Mouse (Mus musculus) limb, embryonic 11.5 days (tissue): ENCODE measurements around the gene Zfp503. TPM values are rescaled to one million over a fixed set of nuclear protein-coding genes. Genes with fewer than 3 reads are reported as not detected.

Experiments used
- ATAC-seq: fragments of 200-750 bp; cut with Nextera tagmentation; 2 replicates; pipeline ENCODE4 v1.8.0; 2017; ENCODE audit warnings: low read depth; ENCODE audit not compliant: insufficient number of reproducible peaks, low FRiP score, low TSS enrichment
- DNase-seq: peaks from one replicate; pipeline ENCODE4 v3.0.0-alpha.2; 2015; ENCODE audit warnings: low spot score
- H3K27ac ChIP-seq: fragments of 300-500 bp; sonication (generic); replicated peaks from 2 replicates; pipeline ENCODE4 v1.5.1; 2014; ENCODE audit warnings: low read depth, mild to moderate bottlenecking, low read length
- H3K27me3 ChIP-seq: fragments of 300-500 bp; sonication (generic); 2 replicates; pipeline ENCODE4 v1.6.1; 2014; ENCODE audit warnings: mild to moderate bottlenecking, low read length, mixed read lengths; ENCODE audit not compliant: control insufficient read depth, insufficient read depth
- H3K36me3 ChIP-seq: fragments of 300-500 bp; sonication (generic); 2 replicates; pipeline ENCODE4 v1.6.1; 2014; ENCODE audit warnings: mild to moderate bottlenecking, low read length, moderate library complexity, mixed read lengths; ENCODE audit not compliant: control insufficient read depth, insufficient read depth
- H3K4me1 ChIP-seq: fragments of 300-500 bp; sonication (generic); 2 replicates; pipeline ENCODE4 v1.6.1; 2014; ENCODE audit warnings: low read length, mixed read lengths; ENCODE audit not compliant: control insufficient read depth, insufficient read depth
- H3K4me2 ChIP-seq: fragments of 300-500 bp; sonication (generic); 2 replicates; pipeline ENCODE4 v1.6.1; 2014; ENCODE audit warnings: low read depth, mild to moderate bottlenecking, moderate library complexity; ENCODE audit not compliant: severe bottlenecking
- H3K4me3 ChIP-seq: fragments of 300-500 bp; sonication (generic); 2 replicates; pipeline ENCODE4 v1.5.1; 2014; ENCODE audit warnings: low read depth, low read length
- H3K9ac ChIP-seq: fragments of 300-500 bp; sonication (generic); 2 replicates; pipeline ENCODE4 v1.6.1; 2014; ENCODE audit warnings: mild to moderate bottlenecking, low read length
- H3K9me3 ChIP-seq: fragments of 300-500 bp; sonication (generic); 2 replicates; pipeline ENCODE4 v1.6.1; 2016; ENCODE audit warnings: low read length; ENCODE audit not compliant: control insufficient read depth
- WGBS: fragments of 180-500 bp; shearing (Covaris S2); extraction: QIAGEN DNeasy Blood & Tissue Kit; methylation state at CpG from one replicate; pipeline ENCODE4 v1.1.7; 2014; 5-methylcytosine and 5-hydroxymethylcytosine counted together
- microRNA-seq: library from miRNA; unstranded; fragments of <30 nt; microRNA quantifications from one replicate; pipeline ENCODE4, GENCODE M21; 2016
- polyA plus RNA-seq: library from polyadenylated mRNA; unstranded; fragments of >200 nt; fragmentation: Nextera tagmentation; extraction: Ambion mirVana; gene quantifications from 2 replicates; pipeline ENCODE4 v1.2.1, GENCODE M21; 2014

Gene Zfp503
- polyA plus RNA-seq, 1 experiment from 2014 or later: 16.1 TPM

- Histone ChIP-seq H3K4me3 (no peak overlapping the region), H3K9ac (no peak overlapping the region), H3K36me3 (no peaks in the 10 kb centered on the region), H3K4me1 (no peaks in the 10 kb centered on the region), H3K9me3 (no peaks in the 10 kb centered on the region), H3K4me2 (no peak overlapping the region), H3K27ac (no peak overlapping the region), H3K27me3 (no peaks in the 10 kb centered on the region)
- no peak for ATAC-seq
- WGBS: 93% methylated on average over 2 of the region's 2 CpGs
- DNase-seq: no peak
These were observed 52.3 kb downstream of the Zfp503 start for GRCm38 (mm10) chr14:21937116-21937515.

DNA sequence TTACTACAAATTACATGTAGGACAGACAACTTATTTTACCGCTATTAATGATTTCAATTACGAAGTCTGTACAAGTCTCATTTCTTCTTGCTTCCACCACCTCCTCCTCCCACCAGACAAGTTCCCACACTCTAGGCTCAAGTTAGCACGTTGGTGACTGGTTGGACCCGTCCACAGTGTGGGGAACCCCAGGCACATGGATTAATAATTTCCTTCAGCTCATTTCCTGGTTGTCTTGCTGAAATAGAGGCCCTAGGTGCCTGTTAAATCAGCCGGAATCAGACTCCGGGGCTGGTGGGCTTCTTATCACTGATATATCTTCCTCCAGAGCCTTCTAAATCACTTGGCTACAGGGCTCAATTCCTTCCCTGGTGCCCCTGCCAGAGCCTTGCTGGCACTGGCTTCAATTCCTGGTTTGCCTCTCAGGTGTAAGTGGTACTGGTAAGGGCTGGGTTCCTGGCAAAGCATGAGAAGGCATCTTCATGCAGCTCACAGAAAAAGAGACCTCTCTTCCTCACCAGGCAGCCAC is 53.2 kb downstream of the Zfp503 start:
- WGBS: 78% methylated on average over 6 of the region's 6 CpGs
- Histone ChIP-seq H3K9ac (no peak overlapping the region), H3K4me2 (no peak overlapping the region), H3K27me3 (no peaks in the 10 kb centered on the region), H3K4me1 (no peaks in the 10 kb centered on the region), H3K27ac (no peak overlapping the region), H3K4me3 (no peak overlapping the region), H3K36me3 (no peaks in the 10 kb centered on the region), H3K9me3 (no peaks in the 10 kb centered on the region)
- DNase-seq (no peak), ATAC-seq (no peak)

Small RNA genes within 50 kb of the gene (microRNA-seq; reads per million reads assigned to microRNA genes)
- gene Gm27532: not detected

Other genes with a start within 250 kb of the Zfp503 start
- gene Samd8, start 239.1 kb downstream of the Zfp503 start, polyA plus RNA-seq: 9.7 and 11.4 TPM in 2 replicates
- 0.47 and 0.52 TPM in 2 replicates for gene Dusp13, start 238.4 kb downstream of the Zfp503 start, polyA plus RNA-seq
- gene Vdac2, start 164.4 kb downstream of the Zfp503 start, polyA plus RNA-seq: 298 and 313 TPM in 2 replicates
- gene Comtd1, start 140.6 kb downstream of the Zfp503 start, polyA plus RNA-seq: 14.3 and 18.7 TPM in 2 replicates
- gene Lrmda, start 30.1 kb upstream of the Zfp503 start, polyA plus RNA-seq: 0.20 and 0.52 TPM in 2 replicates